Mouse (Mus musculus) embryonic facial prominence, embryonic 15.5 days (tissue): ENCODE results near the gene Gk5. TPM values are rescaled to one million over a fixed set of nuclear protein-coding genes. Genes with fewer than 3 reads are reported as not detected.
A peak's percentile ranks its signal among the peaks of the same experiment; 100 is the strongest.

Experiments used
- ATAC-seq: fragments of 200-750 bp; cut with Nextera tagmentation; 2 replicates; pipeline ENCODE4 v1.8.0; 2017; ENCODE audit warnings: low read depth, moderate TSS enrichment; ENCODE audit not compliant: insufficient number of reproducible peaks, low FRiP score, low TSS enrichment
- H3K27ac ChIP-seq: fragments of 300-500 bp; sonication (generic); replicated peaks from 2 replicates; pipeline ENCODE4 v1.5.1; 2015; ENCODE audit warnings: mild to moderate bottlenecking, inconsistent platforms
- H3K27me3 ChIP-seq: fragments of 300-500 bp; sonication (generic); 2 replicates; pipeline ENCODE4 v1.6.1; 2015; ENCODE audit warnings: inconsistent platforms
- H3K36me3 ChIP-seq: fragments of 300-500 bp; sonication (generic); 2 replicates; pipeline ENCODE4 v1.6.1; 2015; ENCODE audit warnings: mild to moderate bottlenecking, inconsistent platforms
- H3K4me1 ChIP-seq: fragments of 300-500 bp; sonication (generic); 2 replicates; pipeline ENCODE4 v1.6.1; 2015; ENCODE audit warnings: inconsistent platforms
- H3K4me2 ChIP-seq: fragments of 300-500 bp; sonication (generic); replicated peaks from 2 replicates; pipeline ENCODE4 v1.6.1; 2015; ENCODE audit warnings: mild to moderate bottlenecking, inconsistent platforms
- H3K4me3 ChIP-seq: fragments of 300-500 bp; sonication (generic); replicated peaks from 2 replicates; pipeline ENCODE4 v1.5.1; 2015; ENCODE audit warnings: mild to moderate bottlenecking, inconsistent platforms
- H3K9ac ChIP-seq: fragments of 300-500 bp; sonication (generic); 2 replicates; pipeline ENCODE4 v1.6.1; 2015; ENCODE audit warnings: inconsistent platforms
- H3K9me3 ChIP-seq: fragments of 300-500 bp; sonication (generic); replicated peaks from 2 replicates; pipeline ENCODE4 v1.6.1; 2016; ENCODE audit warnings: inconsistent platforms
- WGBS: fragments of 180-500 bp; shearing (Covaris S2); methylation state at CpG from one replicate; pipeline ENCODE4 v1.1.7; 2015; 5-methylcytosine and 5-hydroxymethylcytosine counted together
- polyA plus RNA-seq: library from polyadenylated mRNA; unstranded; fragments of >200 nt; fragmentation: Nextera tagmentation; extraction: Ambion mirVana; gene quantifications from 2 replicates; pipeline ENCODE4 v1.2.1, GENCODE M21; 2015

The Gk5 gene
- polyA plus RNA-seq, 1 experiment from 2014 or later, result 8.2 TPM

DNA sequence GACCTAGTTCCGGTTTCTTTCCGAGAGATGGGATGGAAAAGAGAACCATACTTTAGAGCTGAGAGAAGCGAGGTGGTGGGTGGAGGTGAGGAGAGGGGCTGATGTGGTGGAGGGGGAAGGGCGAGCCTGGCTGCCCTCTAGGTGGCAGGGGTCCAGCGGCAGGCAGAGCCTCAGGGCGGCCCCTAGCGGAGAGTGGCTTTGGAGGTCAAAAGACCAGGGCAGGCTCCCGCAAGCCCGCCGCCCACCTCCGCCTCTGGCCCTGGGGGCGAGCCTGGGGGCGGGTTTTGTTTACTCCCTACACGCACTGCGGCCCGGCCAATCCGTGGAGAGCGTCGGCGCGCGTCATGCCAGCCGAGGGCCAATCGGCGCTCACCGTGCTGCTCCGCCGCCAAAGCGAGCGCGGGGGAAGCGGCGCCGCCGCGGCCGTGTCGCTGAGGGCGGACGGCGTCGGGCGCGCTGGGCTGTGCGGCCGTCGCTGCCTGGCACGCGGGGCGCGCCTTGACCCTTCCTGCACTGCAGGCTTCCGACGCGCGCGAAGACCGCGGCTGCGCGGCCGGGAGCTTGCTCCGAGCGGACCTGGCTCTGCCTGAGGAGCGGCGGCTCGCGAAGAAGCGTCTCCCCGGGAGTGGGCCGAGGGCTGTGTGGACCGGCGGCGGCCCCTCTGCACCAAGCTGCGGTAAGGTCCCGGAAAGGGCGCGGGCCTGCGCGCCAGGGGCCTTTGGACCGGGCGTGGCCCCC lies 76.9 kb downstream of the Gk5 start, which contains the start of gene Tfdp2:
Gene Tfdp2, plus strand, starts transcription at position 391 of the 738 bp plus-strand sequence.
- Histone ChIP-seq H3K4me3 (peak within 1 kb of the TSS; percentile 91), H3K9ac (peak within 1 kb of the TSS; percentile 70), H3K36me3 (no peaks in the 10 kb centered on the region), H3K4me2 (peak within 1 kb of the TSS; percentile 94), H3K27me3 (no peaks in the 10 kb centered on the region), H3K27ac (peak within 1 kb of the TSS; percentile 85), H3K9me3 (no peaks in the 10 kb centered on the region), H3K4me1 (peaks cover 14% of the 10 kb centered on the region; the same call in 1 of the 2 replicates)
- 0% methylated on average over 76 of the region's 81 CpGs for WGBS
- peak; percentile 97 for ATAC-seq

DNA sequence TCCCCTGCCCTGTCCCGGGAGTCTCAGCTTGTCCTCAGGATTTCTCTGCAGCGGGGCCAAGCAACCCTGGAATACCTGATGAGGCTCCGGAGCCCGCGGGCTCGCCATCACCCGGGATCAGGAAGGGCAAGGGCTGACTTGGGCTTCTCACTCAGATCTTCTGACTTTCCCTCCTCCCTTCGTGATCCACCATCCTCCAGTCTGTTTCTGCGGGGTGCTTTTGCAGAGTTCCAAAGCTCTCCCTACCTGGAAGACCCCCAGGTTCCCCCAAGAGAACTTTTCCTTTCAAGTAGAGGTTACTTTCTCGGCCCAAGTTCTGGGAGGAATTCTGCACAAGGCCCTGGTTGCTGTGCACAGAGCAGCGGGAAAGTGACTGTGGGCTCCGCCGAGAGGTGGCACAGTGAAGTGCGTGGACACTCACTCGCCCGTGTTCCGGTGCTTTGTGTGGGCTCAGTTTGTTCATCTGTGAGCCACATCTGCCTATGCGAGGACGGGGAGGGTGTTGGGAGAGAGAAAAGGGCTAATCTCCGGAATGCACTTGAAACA lies 77.5 kb downstream of the Gk5 start:
- peaks cover 14% of the 10 kb centered on the region; the same call in 1 of the 2 replicates for H3K4me1 ChIP-seq
- H3K4me3 ChIP-seq, result peak overlapping the region; percentile 91
- no peaks in the 10 kb centered on the region for H3K9me3 ChIP-seq
- WGBS, result under 1% methylated on average over 20 of the region's 20 CpGs
- peak overlapping the region; percentile 70 for H3K9ac ChIP-seq
- peak overlapping the region; percentile 85 for H3K27ac ChIP-seq
- H3K36me3 ChIP-seq, result no peaks in the 10 kb centered on the region
- ATAC-seq, result no peak
- peak overlapping the region; percentile 94 for H3K4me2 ChIP-seq
- no peaks in the 10 kb centered on the region for H3K27me3 ChIP-seq

DNA sequence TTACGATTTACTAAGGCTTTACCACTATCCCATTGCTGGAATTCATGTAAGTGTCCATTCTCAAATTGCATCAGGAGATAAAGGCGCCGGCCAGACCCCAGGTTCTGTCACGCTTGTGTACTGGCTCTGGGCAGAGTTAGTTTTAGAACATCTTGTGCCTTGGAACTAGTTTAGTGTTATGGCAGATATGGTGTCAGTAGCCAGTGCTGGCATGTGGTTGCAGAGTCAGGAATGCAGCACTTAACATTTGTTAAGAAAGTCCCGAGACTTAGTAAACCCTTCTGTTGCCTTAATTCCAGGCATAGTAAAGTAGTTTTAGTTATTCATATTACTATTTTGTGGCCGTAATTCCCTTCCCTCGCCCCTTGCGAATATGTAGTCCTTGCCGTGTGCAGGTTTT lies 78.6 kb downstream of the Gk5 start:
- H3K9ac ChIP-seq, result no peak overlapping the region

DNA sequence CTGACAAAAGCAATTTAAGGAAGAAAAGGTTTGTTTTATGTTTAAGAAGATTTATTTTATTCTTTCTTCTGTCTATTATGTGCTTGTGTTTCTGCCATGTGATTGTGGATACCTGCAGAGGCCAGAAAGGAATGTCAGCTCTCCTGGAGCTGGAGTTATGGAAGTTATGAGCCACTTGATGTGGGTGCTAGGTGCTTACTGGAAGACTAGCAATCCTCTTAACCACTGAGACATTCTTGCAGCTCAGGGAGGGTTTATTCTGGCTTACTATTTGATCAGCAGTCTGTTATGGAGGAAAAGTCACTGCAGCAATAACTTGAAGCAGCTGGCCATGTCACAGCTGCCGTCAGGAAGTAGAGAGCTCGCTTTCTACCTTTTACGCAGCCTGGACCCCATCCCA lies 84.5 kb downstream of the Gk5 start:
- Histone ChIP-seq H3K9me3 (no peaks in the 10 kb centered on the region), H3K27ac (no peak overlapping the region), H3K4me1 (no peaks in the 10 kb centered on the region), H3K4me3 (no peak overlapping the region), H3K36me3 (0 out of 2 replicates have a peak, but pooled peaks cover 9% of the 10 kb centered on the region), H3K4me2 (no peak overlapping the region), H3K27me3 (no peaks in the 10 kb centered on the region), H3K9ac (no peak overlapping the region)
- 70% methylated on average over 3 of the region's 3 CpGs for WGBS
- ATAC-seq, result no peak

More for the DNA sequence above, 78.6 kb downstream of the Gk5 start:
- Histone ChIP-seq H3K27ac (no peak overlapping the region), H3K27me3 (no peaks in the 10 kb centered on the region), H3K9me3 (no peaks in the 10 kb centered on the region), H3K4me2 (peak overlapping the region; percentile 94), H3K4me3 (peak overlapping the region; percentile 91; the same call in 1 of the 2 replicates), H3K4me1 (peaks cover 14% of the 10 kb centered on the region; the same call in 1 of the 2 replicates), H3K36me3 (no peaks in the 10 kb centered on the region)
- no peak for ATAC-seq
- 58% methylated on average over 9 of the region's 9 CpGs for WGBS

DNA sequence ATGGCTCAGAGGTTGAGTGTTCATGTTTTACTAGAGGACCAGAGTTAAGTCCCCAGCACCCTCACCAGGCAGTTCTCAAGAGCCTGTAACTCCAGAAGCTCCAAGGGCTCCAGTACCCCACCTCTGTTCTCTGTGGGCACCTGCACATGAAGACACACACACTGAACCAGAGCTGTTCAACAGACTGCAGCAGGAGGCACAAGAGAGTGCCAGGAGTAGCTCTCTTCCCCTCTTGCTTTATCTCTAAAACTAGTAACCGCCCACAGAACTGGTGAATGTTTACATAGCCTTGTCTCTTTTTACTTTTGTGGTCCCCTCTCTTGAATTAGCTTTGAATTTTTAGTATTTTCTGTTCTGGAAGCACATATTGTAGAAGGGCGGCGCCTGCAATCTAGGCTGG lies 88.3 kb downstream of the Gk5 start:
- 95% methylated on average over 3 of the region's 3 CpGs for WGBS
- no peak overlapping the region for H3K9ac ChIP-seq
- H3K4me3 ChIP-seq, result no peak overlapping the region
- no peak overlapping the region for H3K4me2 ChIP-seq
- no peaks in the 10 kb centered on the region for H3K27me3 ChIP-seq
- no peak for ATAC-seq
- H3K36me3 ChIP-seq, result 0 out of 2 replicates have a peak, but pooled peaks cover 9% of the 10 kb centered on the region
- H3K4me1 ChIP-seq, result no peaks in the 10 kb centered on the region
- H3K27ac ChIP-seq, result no peak overlapping the region
- H3K9me3 ChIP-seq, result no peaks in the 10 kb centered on the region

DNA sequence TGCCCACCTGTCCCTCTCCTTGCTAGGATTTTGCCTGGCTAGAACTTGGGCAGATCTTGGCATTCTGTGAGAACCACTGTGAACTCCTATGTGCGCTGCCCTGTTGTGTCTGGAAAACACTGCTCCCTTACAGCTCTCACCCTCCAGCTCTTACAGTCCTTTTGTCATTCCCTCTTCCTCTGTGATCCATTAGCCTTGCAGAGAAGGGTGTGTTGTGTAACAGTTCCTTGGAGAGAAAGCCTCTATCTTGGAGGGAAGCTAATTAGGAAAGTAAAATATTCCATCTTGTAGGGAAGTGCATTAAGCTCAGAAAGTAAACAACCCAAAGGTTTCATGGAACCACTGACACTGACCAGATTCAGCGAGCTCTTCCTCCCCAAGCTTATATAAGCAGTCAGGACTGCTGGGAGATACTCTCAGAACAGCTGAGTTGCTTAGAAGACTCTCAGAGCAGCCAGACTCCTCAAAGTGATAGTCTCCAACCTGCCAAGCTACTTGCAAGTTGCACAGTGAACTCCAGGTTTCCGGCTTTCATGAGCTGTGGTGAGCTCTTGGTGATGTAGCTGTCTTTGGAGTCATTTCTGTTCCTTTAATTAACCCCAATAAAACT lies 94.0 kb downstream of the Gk5 start:
- Histone ChIP-seq H3K27ac (no peak overlapping the region), H3K4me2 (no peak overlapping the region), H3K9me3 (no peaks in the 10 kb centered on the region), H3K27me3 (no peaks in the 10 kb centered on the region), H3K4me3 (no peak overlapping the region), H3K4me1 (no peaks in the 10 kb centered on the region), H3K36me3 (no peaks in the 10 kb centered on the region), H3K9ac (no peak overlapping the region)
- ATAC-seq, result no peak
- 86% methylated on average over 3 of the region's 3 CpGs for WGBS

DNA sequence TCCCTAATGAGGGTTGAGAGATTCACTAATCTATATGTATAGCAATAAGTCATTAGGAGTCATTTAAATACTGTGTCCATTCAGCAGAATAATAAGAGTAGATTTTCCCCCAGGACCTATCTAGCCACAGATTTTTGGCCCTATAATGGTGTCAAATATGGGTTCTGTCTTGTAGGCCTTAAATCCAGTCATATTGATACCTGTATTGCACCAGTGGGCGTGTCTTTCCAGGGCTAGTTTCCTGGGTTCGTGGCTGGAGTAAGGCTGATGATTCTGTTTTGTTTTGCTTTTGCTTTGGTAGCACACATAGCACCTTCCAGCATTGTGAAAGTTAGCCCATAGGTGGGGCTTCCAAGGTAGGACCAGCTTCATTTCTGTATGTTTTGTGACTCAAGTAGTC lies 95.0 kb downstream of the Gk5 start:
- no peak for ATAC-seq
- 90% methylated on average over 2 of the region's 2 CpGs for WGBS

DNA sequence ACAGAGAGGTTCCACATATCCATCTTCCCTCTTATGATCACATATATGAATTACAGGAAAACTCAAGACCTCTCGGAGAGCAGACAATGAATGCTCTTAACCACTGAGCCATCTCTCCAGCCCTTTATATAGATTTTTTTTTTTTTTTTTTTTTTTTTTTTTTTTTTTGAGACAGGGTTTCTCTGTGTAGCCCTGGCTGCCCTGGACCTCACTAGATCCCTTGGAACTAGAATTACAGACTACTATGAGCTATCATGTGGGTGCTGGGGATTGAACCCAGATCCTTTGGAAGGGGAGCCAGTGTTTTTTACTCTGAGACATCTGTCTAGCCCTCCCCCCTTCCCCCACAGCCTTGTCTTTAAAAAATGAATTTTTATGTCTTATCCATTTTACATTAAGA lies 98.1 kb downstream of the Gk5 start:
- H3K27me3 ChIP-seq, result no peaks in the 10 kb centered on the region
- no peak overlapping the region for H3K4me3 ChIP-seq
- ATAC-seq, result no peak
- no peak overlapping the region for H3K4me2 ChIP-seq
- H3K36me3 ChIP-seq, result no peaks in the 10 kb centered on the region
- no peaks in the 10 kb centered on the region for H3K4me1 ChIP-seq
- no peak overlapping the region for H3K27ac ChIP-seq
- WGBS, result 90% methylated on average over 1 of the region's 1 CpGs
- H3K9me3 ChIP-seq, result no peaks in the 10 kb centered on the region
- no peak overlapping the region for H3K9ac ChIP-seq

More for the DNA sequence above, 95.0 kb downstream of the Gk5 start:
- Histone ChIP-seq H3K9ac (no peak overlapping the region), H3K27ac (no peak overlapping the region), H3K4me1 (no peaks in the 10 kb centered on the region), H3K27me3 (no peaks in the 10 kb centered on the region), H3K9me3 (no peaks in the 10 kb centered on the region), H3K4me3 (no peak overlapping the region), H3K36me3 (no peaks in the 10 kb centered on the region), H3K4me2 (no peak overlapping the region)

DNA sequence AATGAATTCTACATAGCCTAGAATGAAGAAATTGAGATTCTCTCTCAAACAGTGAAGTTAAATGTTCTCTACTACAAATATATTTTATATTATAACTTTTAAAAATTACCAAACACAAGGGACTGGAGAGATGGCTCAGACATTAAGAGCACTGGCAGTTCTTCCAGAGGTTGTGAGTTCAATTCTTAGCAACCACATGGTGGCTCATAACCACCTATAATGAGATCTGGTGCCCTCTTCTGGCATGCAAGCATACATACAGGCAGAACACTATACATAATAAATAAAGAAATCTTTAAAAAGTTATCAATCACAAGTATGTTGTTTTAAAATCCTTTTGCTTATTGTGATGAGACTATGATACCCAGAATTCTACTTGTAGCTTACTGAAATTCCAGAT lies 98.6 kb downstream of the Gk5 start:
- H3K4me3 ChIP-seq, result no peak overlapping the region
- H3K4me1 ChIP-seq, result no peaks in the 10 kb centered on the region
- H3K36me3 ChIP-seq, result no peaks in the 10 kb centered on the region
- ATAC-seq, result no peak
- no peak overlapping the region for H3K9ac ChIP-seq
- H3K4me2 ChIP-seq, result no peak overlapping the region
- no peak overlapping the region for H3K27ac ChIP-seq
- no peaks in the 10 kb centered on the region for H3K9me3 ChIP-seq
- H3K27me3 ChIP-seq, result no peaks in the 10 kb centered on the region

DNA sequence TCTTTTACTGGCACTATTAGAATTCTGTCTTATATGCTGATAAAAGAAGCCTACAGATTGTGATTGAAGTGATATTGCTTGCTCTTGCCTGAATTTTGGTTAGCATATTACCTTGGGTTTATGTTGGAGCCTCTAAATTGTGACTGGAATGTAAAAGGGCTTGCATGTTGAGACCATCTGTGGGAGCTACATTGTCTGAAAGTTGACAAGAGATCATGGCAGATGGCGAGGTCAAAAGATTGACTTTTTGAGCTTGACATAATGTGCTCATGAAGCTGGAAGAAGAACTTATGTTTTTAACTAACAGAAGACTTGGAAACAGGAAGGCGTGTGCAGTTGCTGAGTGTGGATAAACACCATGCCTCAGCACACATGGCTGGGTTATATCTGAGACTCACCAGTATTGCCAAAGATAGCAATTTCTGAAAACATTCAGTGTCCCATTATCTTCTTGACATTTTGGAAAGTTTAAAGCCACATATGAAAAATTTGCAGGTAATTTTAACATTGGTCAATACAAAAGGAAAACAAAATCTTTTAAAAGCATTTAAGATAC lies 100.0 kb downstream of the Gk5 start:
- 52% methylated on average over 2 of the region's 2 CpGs for WGBS
- no peaks in the 10 kb centered on the region for H3K36me3 ChIP-seq
- H3K4me2 ChIP-seq, result no peak overlapping the region
- no peaks in the 10 kb centered on the region for H3K9me3 ChIP-seq
- peaks cover 8% of the 10 kb centered on the region; the same call in 1 of the 2 replicates for H3K4me1 ChIP-seq
- no peak overlapping the region for H3K4me3 ChIP-seq
- H3K27me3 ChIP-seq, result no peaks in the 10 kb centered on the region
- H3K9ac ChIP-seq, result no peak overlapping the region
- no peak overlapping the region for H3K27ac ChIP-seq
- no peak for ATAC-seq

DNA sequence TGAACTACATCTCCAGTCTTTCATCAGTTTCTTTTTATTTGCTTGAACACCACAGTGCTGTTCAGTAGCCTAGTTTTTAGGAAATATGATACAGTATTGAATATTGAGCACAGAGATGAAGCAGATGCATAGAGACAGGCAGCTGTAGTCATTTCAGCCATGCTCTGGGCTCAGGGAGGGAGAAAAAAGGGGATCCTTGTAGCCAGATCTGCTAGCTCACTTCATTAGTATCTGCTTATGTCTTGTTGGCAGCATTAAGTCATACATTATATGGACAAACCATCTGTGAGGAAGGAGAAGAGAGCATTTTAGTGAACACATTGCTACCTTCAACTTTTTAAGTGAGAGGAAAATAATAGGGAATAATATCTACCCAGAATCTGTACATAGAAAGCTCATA lies 101.3 kb downstream of the Gk5 start:
- ATAC-seq, result no peak

More for the DNA sequence above, 101.3 kb downstream of the Gk5 start:
- Histone ChIP-seq H3K27ac (no peak overlapping the region), H3K9ac (no peak overlapping the region), H3K36me3 (no peaks in the 10 kb centered on the region), H3K27me3 (no peaks in the 10 kb centered on the region), H3K4me3 (no peak overlapping the region), H3K9me3 (no peaks in the 10 kb centered on the region), H3K4me2 (no peak overlapping the region), H3K4me1 (peaks cover 8% of the 10 kb centered on the region; the same call in 1 of the 2 replicates)
